Mouse (Mus musculus): ENCODE results near the gene Ostc. TPM values are rescaled to one million over a fixed set of nuclear protein-coding genes. Genes with fewer than 3 reads are reported as not detected.

The Ostc gene
- polyA plus RNA-seq, 1 experiment from 2014 or later: 380 TPM

Other genes with a start within 250 kb of the Ostc start
- not detected in 2 replicates for gene Etnppl, start 92.0 kb downstream of the Ostc start, polyA plus RNA-seq (2014; fragmentation: Nextera tagmentation; extraction: Ambion mirVana)
- gene Rpl34, start 21.0 kb upstream of the Ostc start, polyA plus RNA-seq (2014; fragmentation: Nextera tagmentation; extraction: Ambion mirVana): 1,183 and 1,258 TPM in 2 replicates